Mouse (Mus musculus) mouse trophoblast stem cell (cell line): ENCODE results near the gene Mt4.

ENCODE experiments used
- in situ Hi-C, 2 experiments: fragments of 300-500 bp; cut with MseI, MboI; formaldehyde crosslinking; loops; 2 replicates in 1 of 2; 3 replicates in 1 of 2; pipeline ENCODE4 v1.15.1; 2025

The Mt4 gene

DNA sequence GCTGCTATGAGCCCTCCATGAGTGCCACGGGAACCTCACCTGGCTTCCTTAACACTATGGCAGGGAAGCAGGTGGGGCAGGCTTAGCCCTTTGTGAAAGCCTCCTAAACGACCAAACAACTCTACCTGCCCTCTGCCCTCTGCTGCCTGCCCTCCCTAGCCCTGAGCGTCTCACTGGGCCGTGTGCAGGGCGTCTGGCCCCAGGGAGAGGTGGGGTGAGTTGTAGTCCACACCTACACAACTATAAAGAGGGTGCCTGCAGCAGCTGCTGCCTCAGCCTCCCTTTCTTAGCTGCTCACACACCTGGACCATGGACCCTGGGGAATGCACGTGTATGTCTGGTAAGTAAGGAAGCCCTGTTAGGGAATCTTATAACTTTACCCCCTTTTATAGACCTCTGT lies at the start of gene Mt4:
Gene Mt4 (plus strand): TSS at position 265 of the 400 bp plus-strand sequence.
- in situ Hi-C loops: no loop called here

GRCm38 (mm10) chr8:94087964-94088363 lies 49.0 kb upstream of the Mt4 start:
- in situ Hi-C loops: no loop called here

GRCm38 (mm10) chr8:94089715-94090114 lies 47.3 kb upstream of the Mt4 start:
- in situ Hi-C loops: no loop called here

- in situ Hi-C loops: no loop called here
These were observed 44.1 kb upstream of the Mt4 start for GRCm38 (mm10) chr8:94092848-94093247.

GRCm38 (mm10) chr8:94094281-94094680 lies 42.7 kb upstream of the Mt4 start:
- in situ Hi-C loops: no loop called here

- in situ Hi-C loops: no loop called here
These were observed 38.7 kb upstream of the Mt4 start, which contains the start of gene Bbs2 for GRCm38 (mm10) chr8:94098081-94098974. Gene Bbs2, minus strand, starts transcription at chr8:94098928.

DNA sequence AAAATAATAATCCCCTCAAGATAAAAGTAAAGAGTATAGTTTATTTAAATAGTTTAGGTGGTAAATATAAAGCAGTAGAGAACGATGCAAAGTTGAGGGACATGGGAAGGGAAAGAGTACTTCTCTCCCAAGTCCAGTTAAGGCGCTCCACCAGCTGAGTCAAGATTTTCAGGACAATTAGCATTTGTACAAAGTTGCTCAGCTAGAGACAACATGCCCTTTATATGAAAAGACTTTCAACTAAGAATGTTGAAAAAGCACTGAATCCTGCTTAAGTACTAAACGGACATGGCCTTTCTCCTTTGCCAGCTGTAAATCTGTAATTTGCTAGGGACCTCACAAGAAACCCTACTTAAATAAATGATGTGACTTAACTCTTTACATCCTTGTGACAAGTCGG lies 38.0 kb upstream of the Mt4 start:
- in situ Hi-C loops: no loop called here

DNA sequence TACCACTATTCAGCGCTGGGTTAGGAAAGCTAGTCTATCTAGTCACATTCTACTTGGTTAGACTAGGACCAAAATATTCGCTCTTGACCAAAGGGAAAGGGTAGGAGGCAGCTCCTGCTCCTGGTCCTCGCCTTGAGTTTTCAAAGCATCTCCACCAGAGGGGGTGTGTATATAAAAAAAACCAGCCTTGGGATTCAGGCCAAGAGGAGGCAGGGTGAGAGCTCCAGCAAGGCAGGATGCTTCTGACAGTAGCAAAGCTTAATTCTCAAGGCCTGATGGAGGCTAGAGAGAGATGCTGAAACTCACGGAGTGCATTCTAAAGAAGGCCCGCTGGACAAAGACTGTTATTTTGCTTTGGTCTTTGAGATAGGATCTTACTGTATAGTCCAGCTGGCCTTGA lies 32.9 kb upstream of the Mt4 start:
- in situ Hi-C loops: loop anchor here (10.0 kb wide), 2 partner anchors 91 to 101 kb away; no protein-coding TSS in a partner anchor

- in situ Hi-C loops: loop anchor here (10.0 kb wide), 2 partner anchors 87 to 97 kb away; no protein-coding TSS in a partner anchor
These were observed 29.1 kb upstream of the Mt4 start for GRCm38 (mm10) chr8:94107871-94108270.

DNA sequence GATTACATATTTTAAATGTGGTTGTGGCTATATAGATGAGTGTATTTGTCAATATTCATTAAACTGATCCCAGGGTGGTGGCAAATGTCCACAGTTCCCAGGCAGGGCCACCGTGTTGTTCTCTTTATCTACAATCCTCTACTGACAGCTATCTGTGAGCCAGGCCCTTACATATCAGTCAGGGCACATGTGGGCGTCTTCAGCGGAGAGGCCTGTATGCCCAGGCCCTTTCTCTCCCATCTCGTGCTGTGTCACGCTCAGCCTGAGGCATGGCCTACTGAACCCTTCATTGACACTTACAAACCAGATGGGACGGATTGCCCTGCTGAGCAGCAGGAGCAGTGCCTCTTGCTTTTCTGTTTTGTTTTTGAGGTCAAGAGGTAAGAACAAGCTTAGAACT lies 27.6 kb upstream of the Mt4 start:
- in situ Hi-C loops: loop anchor here (10.0 kb wide), 2 partner anchors 85 to 95 kb away; no protein-coding TSS in a partner anchor

GRCm38 (mm10) chr8:94109835-94110234 lies 27.2 kb upstream of the Mt4 start:
- in situ Hi-C loops: loop anchor here (10.0 kb wide), 2 partner anchors 85 to 95 kb away; no protein-coding TSS in a partner anchor

DNA sequence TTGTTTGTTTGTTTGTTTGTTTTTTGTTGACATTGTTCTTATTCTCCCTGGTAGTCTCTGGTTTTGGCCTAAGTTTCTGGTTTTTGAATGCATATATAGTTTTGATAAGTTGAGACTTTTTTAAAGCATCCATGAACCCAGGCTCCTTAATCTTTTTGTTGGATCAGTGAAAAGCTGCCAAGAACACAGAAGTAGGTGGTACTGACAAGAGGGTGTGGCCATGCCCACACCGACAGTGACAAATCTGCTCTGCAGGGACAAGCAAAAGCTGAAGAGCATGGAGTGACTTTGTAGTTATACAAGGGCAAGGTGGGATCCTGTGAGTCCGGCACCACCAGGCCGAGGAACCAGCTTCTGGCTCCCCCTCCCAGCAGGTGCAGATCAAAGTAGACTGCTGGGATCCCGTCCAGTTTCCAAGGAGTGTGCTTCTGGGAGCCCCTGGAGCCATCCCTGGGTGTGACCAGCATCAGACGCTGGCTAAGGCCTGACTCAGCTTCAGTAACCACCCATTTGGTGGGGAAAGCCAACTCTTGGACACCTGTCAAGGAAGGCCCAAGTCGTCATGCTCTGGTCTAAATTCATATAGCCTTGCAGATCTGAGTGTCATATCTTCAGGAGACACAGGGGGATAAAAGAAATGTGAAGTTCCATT lies 26.3 kb upstream of the Mt4 start:
- in situ Hi-C loops: no loop called here

DNA sequence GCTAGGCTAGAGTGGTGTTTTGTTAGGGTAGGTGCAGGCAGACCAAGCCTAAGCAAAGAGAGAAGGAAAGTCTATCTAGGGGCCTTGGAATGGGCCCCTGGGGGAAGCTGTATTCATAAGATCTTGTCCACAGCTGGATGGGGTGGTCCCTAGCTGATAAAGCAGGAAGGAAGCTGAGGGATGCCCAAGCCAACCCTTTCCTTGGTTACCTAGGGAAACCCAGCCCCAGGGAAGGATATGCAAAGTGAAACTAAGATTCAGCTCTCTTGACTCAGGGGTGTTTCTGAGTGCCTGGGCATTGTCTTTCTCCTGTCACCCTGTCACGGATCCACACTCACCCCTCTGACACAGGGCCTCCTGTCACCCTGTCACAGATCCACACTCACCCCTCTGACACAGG lies 23.6 kb upstream of the Mt4 start:
- in situ Hi-C loops: no loop called here

DNA sequence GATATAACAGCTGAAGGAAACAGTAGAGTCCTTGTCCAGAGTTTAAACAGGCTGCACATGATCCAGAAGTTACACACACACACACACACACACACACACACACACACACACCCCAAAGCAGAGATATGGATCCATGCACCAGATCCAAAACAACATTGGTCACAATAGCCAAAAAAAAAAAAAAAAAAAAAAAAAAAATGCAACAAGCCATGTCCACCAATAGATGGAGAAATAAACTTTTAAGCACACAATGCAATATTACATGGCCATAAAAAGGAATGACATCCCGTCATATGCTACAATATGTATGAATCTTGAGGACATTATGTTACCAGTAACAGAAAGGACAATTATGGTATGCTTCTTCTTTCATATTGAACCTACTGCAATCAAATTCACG lies 23.0 kb upstream of the Mt4 start:
- in situ Hi-C loops: no loop called here

GRCm38 (mm10) chr8:94118776-94119430 lies 18.1 kb upstream of the Mt4 start:
- in situ Hi-C loops: no loop called here

- in situ Hi-C loops: no loop called here
These were observed 15.4 kb upstream of the Mt4 start for GRCm38 (mm10) chr8:94121625-94122024.

DNA sequence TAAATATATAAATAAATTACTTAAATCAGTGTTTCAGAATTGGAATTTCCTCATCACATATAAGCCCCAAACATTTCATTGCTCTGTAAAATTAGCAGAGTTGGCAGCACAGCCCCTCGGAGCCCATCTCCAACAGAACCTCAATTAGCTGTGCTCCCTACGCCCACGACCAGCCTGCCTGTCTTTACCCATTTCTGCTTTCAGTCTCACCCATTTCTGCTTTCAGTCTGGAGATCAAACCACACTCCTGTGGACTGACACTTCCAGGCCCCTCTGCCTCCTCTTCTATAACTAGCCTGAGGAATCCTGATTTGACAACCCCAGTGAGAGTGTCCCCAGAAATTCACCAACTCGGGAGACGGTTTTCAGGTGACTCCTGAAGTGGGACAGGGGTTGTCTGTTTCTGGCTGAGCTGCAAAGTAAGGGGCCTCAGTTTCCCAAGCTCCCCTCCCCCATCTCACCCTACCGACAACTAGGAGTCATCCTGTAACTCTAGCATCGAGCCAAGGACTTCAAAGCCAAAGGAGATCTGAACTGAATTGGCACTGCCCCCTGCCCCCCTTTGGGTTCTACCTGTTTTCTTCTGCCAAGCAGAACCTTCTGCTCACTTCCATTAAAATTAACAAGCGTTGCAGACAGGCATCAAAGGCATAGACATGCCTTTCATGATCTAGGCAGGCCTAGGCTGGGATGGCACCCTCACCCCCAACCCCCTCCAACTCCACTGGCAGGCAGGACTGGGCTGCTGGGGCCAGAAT lies 14.1 kb upstream of the Mt4 start:
- in situ Hi-C loops: no loop called here

DNA sequence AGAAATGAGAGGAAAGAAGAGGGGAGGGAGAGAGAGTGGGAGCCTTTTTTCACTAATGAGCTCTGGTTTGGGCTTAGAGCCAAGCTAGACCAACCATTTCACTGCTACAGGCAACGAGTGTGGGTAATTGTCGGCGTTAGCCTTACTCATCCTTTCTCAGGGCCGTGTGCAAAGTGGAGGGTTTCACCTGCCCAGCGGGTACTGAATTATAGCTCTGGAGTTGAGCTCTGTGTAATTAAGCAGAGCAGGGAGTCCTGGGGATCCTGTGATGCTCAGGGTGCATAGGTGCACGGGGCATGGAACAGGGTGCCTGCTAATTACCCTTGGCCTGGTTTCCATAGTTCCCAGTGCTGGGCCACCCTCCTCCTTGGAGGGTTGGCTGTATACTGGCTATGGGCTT lies 9.3 kb upstream of the Mt4 start:
- in situ Hi-C loops: no loop called here

DNA sequence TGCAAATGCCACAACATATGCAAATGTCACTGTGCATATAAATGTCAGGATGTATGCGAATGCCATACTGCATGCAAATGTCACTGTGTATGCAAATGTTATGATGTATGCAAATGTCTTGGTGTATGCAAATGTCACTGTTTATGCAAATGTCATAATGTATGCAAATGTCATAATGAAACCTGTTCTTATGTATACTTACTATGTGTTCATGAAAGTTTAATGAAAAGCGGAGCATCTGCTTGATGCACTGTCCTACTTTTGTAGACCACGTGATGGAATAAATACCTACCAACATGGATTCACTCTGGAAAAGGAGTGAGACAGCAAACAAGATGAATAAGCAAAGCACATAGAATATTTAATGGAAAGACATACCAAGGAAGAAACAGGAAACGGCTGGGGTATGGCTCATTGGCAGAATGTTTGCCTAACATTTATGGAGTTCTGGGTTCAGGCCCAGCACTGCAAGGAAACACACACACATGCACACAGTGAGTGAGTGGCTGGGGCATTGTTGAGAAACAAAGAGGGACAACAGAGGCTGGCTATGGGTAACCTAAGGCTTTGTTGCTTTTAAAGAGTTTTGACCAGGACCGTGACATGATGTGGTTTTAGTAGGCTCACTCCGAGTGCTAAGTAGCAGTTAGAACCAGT lies 7.7 kb upstream of the Mt4 start:
- in situ Hi-C loops: no loop called here

DNA sequence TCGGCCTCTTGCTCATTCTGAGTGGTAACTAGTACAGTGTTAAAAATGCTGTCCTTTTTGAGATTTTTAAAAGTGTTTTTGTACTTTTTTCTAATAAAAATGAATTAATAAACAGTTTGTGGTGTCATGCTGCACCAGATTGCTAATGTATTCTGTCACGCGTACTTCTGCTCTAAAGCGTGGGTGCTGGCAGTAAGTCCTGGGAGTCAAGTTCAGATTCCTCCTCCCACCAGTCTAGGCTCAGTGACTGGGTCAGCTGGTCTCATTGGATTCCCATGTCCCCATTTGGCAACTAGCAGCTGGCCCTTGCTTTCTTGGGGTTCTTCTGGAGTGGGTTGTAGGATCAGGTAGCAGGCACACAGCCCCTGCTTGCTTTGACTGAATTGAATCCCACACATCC lies 6.9 kb upstream of the Mt4 start:
- in situ Hi-C loops: no loop called here

- in situ Hi-C loops: no loop called here
These were observed 4.9 kb upstream of the Mt4 start for GRCm38 (mm10) chr8:94132096-94132495.
